Mouse (Mus musculus) liver, postnatal 0 days (tissue): ENCODE measurements at regions not wholly inside any gene's neighbourhood (a gene's known extent, or its start where the extent isn't known, plus 50 kb on each side); places are given as distances from the start of the nearest gene placed in this dataset.

Experiments used
- CTCF ChIP-seq: sonication (generic); IDR thresholded peaks from 2 replicates; pipeline ENCODE4 v1.5.1; 2016; ENCODE audit warnings: antibody characterized with exemption, low read depth
- EP300 ChIP-seq: IDR thresholded peaks from 2 replicates; pipeline ENCODE4 v1.6.1; 2016; ENCODE audit warnings: antibody characterized with exemption, low read depth, mild to moderate bottlenecking

GRCm38 (mm10) chr14:71672481-71672880 is 819.2 kb downstream of the Gm9195 start:
- TF ChIP-seq CTCF (no peak), EP300 (no peak)
